Mouse (Mus musculus) limb, embryonic 10.5 days (tissue): ENCODE results near the gene Nrxn3. TPM values are rescaled to one million over a fixed set of nuclear protein-coding genes. Genes with fewer than 3 reads are reported as not detected.
A peak's percentile ranks its signal among the peaks of the same experiment; 100 is the strongest.

Source experiments
- DNase-seq: peaks from one replicate; pipeline ENCODE4 v3.0.0-alpha.2; 2017; ENCODE audit warnings: low spot score
- H3K27ac ChIP-seq: fragments of 300-500 bp; sonication (generic); 2 replicates; pipeline ENCODE4 v1.5.1; 2016; ENCODE audit warnings: mild to moderate bottlenecking
- H3K27me3 ChIP-seq: fragments of 300-500 bp; sonication (generic); 2 replicates; pipeline ENCODE4 v1.6.1; 2016; ENCODE audit warnings: low read depth, mild to moderate bottlenecking; ENCODE audit not compliant: poor library complexity, severe bottlenecking
- H3K36me3 ChIP-seq: fragments of 300-500 bp; sonication (generic); 2 replicates; pipeline ENCODE4 v1.6.1; 2016; ENCODE audit warnings: mild to moderate bottlenecking, moderate library complexity
- H3K4me1 ChIP-seq: fragments of 300-500 bp; sonication (generic); 2 replicates; pipeline ENCODE4 v1.6.1; 2016
- H3K4me3 ChIP-seq: fragments of 300-500 bp; sonication (generic); 2 replicates; pipeline ENCODE4 v1.5.1; 2016; ENCODE audit warnings: mild to moderate bottlenecking, moderate library complexity
- H3K9me3 ChIP-seq: fragments of 300-500 bp; sonication (generic); replicated peaks from 2 replicates; pipeline ENCODE4 v1.6.1; 2016; ENCODE audit warnings: mild to moderate bottlenecking
- WGBS: fragments of 180-500 bp; shearing (Covaris S2); methylation state at CpG from one replicate; pipeline ENCODE4 v1.1.7; 2016; 5-methylcytosine and 5-hydroxymethylcytosine counted together
- polyA plus RNA-seq: library from polyadenylated mRNA; unstranded; fragments of >200 nt; fragmentation: Nextera tagmentation; extraction: Ambion mirVana; gene quantifications from 2 replicates; pipeline ENCODE4 v1.2.1, GENCODE M21; 2016

The Nrxn3 gene
- polyA plus RNA-seq, 1 experiment from 2014 or later, result 0.48 TPM

DNA sequence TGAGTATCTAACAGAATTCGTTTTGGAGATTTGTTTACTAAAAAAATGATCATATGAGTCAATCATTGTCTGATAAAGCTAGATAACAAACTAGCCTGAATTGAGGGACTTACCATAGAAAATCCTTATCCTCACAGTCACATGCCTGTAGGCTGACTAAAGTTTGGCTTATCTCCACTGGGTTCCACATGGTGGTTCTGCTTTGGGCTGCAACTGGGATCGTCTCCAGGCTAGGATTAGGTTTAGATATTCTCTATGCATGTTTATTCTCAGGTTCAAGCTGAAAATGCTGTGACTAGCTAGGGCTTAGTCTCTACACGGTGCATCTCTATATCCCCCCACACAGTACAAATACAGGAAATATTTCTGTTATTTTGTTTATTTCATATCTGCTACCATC, 1421.6 kb downstream of the Nrxn3 start:
- no peak overlapping the region for H3K27ac ChIP-seq
- no peaks in the 10 kb centered on the region for H3K27me3 ChIP-seq
- WGBS, result 91% methylated on average over 3 of the region's 3 CpGs
- H3K9me3 ChIP-seq, result no peaks in the 10 kb centered on the region
- DNase-seq, result no peak
- peaks cover 11% of the 10 kb centered on the region; the same call in 1 of the 2 replicates for H3K4me1 ChIP-seq
- no peaks in the 10 kb centered on the region for H3K36me3 ChIP-seq
- no peak overlapping the region for H3K4me3 ChIP-seq

- no peaks in the 10 kb centered on the region for H3K27me3 ChIP-seq
- WGBS, result 93% methylated on average over 4 of the region's 4 CpGs
- peaks cover 4% of the 10 kb centered on the region; the same call in 1 of the 2 replicates for H3K4me1 ChIP-seq
- no peak overlapping the region for H3K4me3 ChIP-seq
- no peak overlapping the region for H3K27ac ChIP-seq
- DNase-seq, result no peak
- no peaks in the 10 kb centered on the region for H3K9me3 ChIP-seq
- H3K36me3 ChIP-seq, result no peaks in the 10 kb centered on the region
Measured at GRCm38 (mm10) chr12:90158131-90158772, 1435.6 kb downstream of the Nrxn3 start.

DNA sequence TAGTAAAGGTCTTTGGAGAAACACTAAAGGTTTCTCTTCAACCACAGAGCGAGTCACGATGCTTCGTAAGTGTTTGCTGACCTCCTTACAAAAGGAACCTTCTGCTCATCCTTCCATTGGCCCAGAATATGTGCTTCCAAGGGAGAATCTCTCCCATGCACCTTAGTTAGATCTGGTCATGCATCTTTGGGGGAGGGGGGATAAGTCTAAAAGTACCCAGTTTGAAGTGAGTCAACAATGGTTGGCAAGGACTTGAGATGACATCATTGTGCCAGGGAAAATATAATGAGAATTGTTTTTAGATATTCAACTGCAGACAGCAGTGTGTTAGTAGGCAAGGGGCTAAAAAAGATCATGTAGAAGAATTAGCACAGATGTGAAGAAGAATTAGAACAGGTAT, 1437.2 kb downstream of the Nrxn3 start:
- H3K4me1 ChIP-seq, result no peaks in the 10 kb centered on the region
- no peaks in the 10 kb centered on the region for H3K27me3 ChIP-seq
- H3K36me3 ChIP-seq, result no peaks in the 10 kb centered on the region
- no peak overlapping the region for H3K27ac ChIP-seq
- no peak for DNase-seq
- 92% methylated on average over 3 of the region's 3 CpGs for WGBS
- no peaks in the 10 kb centered on the region for H3K9me3 ChIP-seq
- H3K4me3 ChIP-seq, result no peak overlapping the region

DNA sequence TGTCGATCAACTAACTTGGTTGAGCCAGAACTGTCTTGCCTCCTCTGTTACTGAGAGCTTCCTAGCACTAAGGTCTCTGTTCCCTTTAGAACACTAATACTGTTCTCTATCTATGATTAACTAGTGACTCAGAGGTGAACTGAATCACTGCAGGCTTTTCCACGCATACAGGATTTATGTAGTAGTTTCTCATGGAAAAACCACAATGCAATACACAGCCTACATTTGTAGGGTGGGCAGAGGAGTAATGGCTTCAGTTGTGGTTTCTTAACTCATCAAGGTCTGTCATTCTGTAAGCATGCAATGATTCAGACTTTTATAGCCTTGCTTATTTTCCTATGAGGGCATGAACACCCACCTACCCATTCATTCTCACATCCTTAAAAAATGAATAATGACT, 1443.4 kb downstream of the Nrxn3 start:
- Histone ChIP-seq H3K36me3 (no peaks in the 10 kb centered on the region), H3K9me3 (no peaks in the 10 kb centered on the region), H3K27me3 (no peaks in the 10 kb centered on the region), H3K27ac (no peak overlapping the region), H3K4me1 (no peaks in the 10 kb centered on the region), H3K4me3 (no peak overlapping the region)
- DNase-seq, result no peak
- 89% methylated on average over 2 of the region's 2 CpGs for WGBS

GRCm38 (mm10) chr12:90181566-90181965, 1458.9 kb downstream of the Nrxn3 start:
- no peak overlapping the region for H3K4me3 ChIP-seq
- DNase-seq, result no peak
- WGBS, result 89% methylated on average over 3 of the region's 3 CpGs

DNA sequence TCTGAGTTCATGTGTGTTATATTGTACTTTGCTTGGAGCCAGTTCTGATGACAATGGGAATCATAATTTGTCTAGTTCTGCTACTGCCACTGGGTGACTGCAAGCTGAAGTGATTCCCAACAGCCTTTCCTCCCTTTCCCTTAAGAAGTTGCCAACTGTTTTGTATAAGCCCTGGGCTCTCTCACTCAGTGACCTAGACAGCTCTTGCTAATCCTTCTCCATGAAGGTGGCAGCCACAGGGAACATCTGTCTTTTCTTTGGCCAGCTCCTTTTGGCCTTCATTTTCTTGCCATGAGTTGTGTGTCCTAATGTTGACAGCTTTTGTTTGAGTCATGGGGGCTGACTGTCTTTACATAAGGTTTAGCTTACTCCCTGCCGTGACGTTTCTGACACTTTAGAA, 1460.3 kb downstream of the Nrxn3 start:
- H3K4me3 ChIP-seq, result no peak overlapping the region
- H3K36me3 ChIP-seq, result no peaks in the 10 kb centered on the region
- no peaks in the 10 kb centered on the region for H3K9me3 ChIP-seq
- H3K27me3 ChIP-seq, result no peaks in the 10 kb centered on the region
- H3K27ac ChIP-seq, result no peak overlapping the region
- DNase-seq, result no peak
- 72% methylated on average over 2 of the region's 2 CpGs for WGBS
- H3K4me1 ChIP-seq, result no peaks in the 10 kb centered on the region

More at GRCm38 (mm10) chr12:90181566-90181965, 1458.9 kb downstream of the Nrxn3 start:
- no peak overlapping the region for H3K27ac ChIP-seq
- H3K9me3 ChIP-seq, result no peaks in the 10 kb centered on the region
- H3K27me3 ChIP-seq, result no peaks in the 10 kb centered on the region
- H3K4me1 ChIP-seq, result no peaks in the 10 kb centered on the region
- no peaks in the 10 kb centered on the region for H3K36me3 ChIP-seq

GRCm38 (mm10) chr12:90196161-90196560, 1473.5 kb downstream of the Nrxn3 start:
- H3K4me3 ChIP-seq, result no peak overlapping the region
- H3K4me1 ChIP-seq, result peaks cover 31% of the 10 kb centered on the region
- no peaks in the 10 kb centered on the region for H3K9me3 ChIP-seq
- no peaks in the 10 kb centered on the region for H3K36me3 ChIP-seq
- H3K27ac ChIP-seq, result no peak overlapping the region
- H3K27me3 ChIP-seq, result 0 out of 2 replicates have a peak, but pooled peaks cover 4% of the 10 kb centered on the region
- DNase-seq, result no peak

DNA sequence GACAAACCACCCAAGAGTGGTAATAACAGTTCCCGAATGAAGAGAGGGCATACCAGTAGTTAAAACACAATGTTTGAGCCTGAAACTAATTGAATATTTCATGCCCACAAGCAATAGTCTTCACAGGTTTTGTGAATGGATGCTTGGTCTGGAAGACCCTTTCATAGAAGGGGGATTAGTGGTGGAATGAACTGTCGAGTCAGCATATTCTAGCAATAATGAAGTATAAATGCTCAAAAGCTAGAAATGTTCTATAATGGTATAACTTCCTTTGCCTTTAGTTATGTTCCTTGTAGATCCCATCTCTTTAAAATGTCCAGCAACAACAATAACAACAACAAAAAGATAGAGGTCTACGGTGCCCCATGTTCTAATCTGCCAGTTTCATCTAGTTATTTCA, 1475.3 kb downstream of the Nrxn3 start:
- Histone ChIP-seq H3K27me3 (peaks cover 4% of the 10 kb centered on the region; the same call in 1 of the 2 replicates), H3K27ac (no peak overlapping the region), H3K4me1 (peaks cover 31% of the 10 kb centered on the region), H3K36me3 (no peaks in the 10 kb centered on the region), H3K4me3 (no peak overlapping the region), H3K9me3 (no peaks in the 10 kb centered on the region)
- WGBS, result 89% methylated on average over 3 of the region's 3 CpGs
- no peak for DNase-seq

DNA sequence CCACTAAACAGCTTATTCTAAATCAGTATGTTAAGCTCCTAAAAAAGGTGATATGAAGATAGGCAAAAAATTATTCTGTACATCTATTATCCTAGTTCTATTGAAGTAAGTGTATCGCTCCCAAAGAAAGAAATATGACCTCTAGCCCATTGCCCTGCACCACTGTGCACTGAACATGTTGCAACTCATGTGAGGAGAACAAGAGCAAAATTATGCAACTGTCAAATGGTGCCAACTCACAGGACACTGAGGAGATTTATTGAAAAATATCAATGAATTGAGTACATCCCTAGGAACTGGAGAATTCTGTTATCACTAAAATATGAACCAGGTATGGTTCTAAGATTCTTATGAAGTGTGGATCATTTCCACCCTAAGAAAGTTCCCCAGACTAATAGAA, 1479.8 kb downstream of the Nrxn3 start:
- H3K4me3 ChIP-seq, result no peak overlapping the region
- no peaks in the 10 kb centered on the region for H3K36me3 ChIP-seq
- H3K27me3 ChIP-seq, result peaks cover 13% of the 10 kb centered on the region; the same call in 1 of the 2 replicates
- H3K9me3 ChIP-seq, result no peaks in the 10 kb centered on the region
- 95% methylated on average over 1 of the region's 1 CpGs for WGBS
- DNase-seq, result no peak
- peaks cover 25% of the 10 kb centered on the region for H3K4me1 ChIP-seq
- H3K27ac ChIP-seq, result no peak overlapping the region

- WGBS, result 76% methylated on average over 2 of the region's 2 CpGs
- DNase-seq, result no peak
- Histone ChIP-seq H3K36me3 (no peaks in the 10 kb centered on the region), H3K4me1 (peaks cover 9% of the 10 kb centered on the region), H3K4me3 (no peak overlapping the region), H3K9me3 (no peaks in the 10 kb centered on the region), H3K27ac (no peak overlapping the region), H3K27me3 (peaks cover 51% of the 10 kb centered on the region)
Measured at GRCm38 (mm10) chr12:90211410-90211809, 1488.7 kb downstream of the Nrxn3 start.

- peaks cover 24% of the 10 kb centered on the region; the same call in 1 of the 2 replicates for H3K27me3 ChIP-seq
- 93% methylated on average over 6 of the region's 6 CpGs for WGBS
Measured at GRCm38 (mm10) chr12:90217060-90217459, 1494.4 kb downstream of the Nrxn3 start.

DNA sequence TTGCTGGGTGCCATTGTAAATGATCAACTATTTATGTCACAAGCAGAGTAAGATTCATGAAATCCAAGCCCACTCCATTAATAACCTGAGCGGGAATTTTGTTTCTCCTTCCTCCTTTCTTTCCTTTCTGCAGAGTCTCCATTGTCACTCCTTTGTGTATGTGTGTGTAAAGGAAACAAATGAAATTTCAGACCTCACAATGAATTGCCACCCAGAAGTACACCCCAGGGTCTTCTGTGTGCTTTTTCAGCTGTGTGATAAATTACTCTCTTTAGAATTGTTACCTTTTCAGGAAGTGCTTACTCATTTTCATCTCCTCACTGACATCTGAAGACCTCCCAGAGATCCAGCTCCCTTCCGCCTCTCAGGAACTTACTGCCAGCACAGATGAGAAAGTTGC, 1506.4 kb downstream of the Nrxn3 start:
- 67% methylated on average over 2 of the region's 2 CpGs for WGBS
- Histone ChIP-seq H3K27me3 (peaks cover 70% of the 10 kb centered on the region), H3K27ac (no peak overlapping the region), H3K4me3 (no peak overlapping the region), H3K4me1 (no peaks in the 10 kb centered on the region), H3K36me3 (no peaks in the 10 kb centered on the region), H3K9me3 (no peaks in the 10 kb centered on the region)
- DNase-seq, result no peak

More at GRCm38 (mm10) chr12:90217060-90217459, 1494.4 kb downstream of the Nrxn3 start:
- no peaks in the 10 kb centered on the region for H3K9me3 ChIP-seq
- no peak overlapping the region for H3K4me3 ChIP-seq
- no peak for DNase-seq
- H3K27ac ChIP-seq, result no peak overlapping the region
- H3K36me3 ChIP-seq, result no peaks in the 10 kb centered on the region
- H3K4me1 ChIP-seq, result no peaks in the 10 kb centered on the region

- Histone ChIP-seq H3K36me3 (no peaks in the 10 kb centered on the region), H3K9me3 (no peaks in the 10 kb centered on the region), H3K27ac (no peak overlapping the region), H3K27me3 (peaks cover 42% of the 10 kb centered on the region), H3K4me1 (peaks cover 24% of the 10 kb centered on the region), H3K4me3 (no peak overlapping the region)
- WGBS, result 12% methylated on average over 5 of the region's 5 CpGs
- peak; percentile 51 for DNase-seq
Measured at GRCm38 (mm10) chr12:90236093-90236492, 1513.4 kb downstream of the Nrxn3 start.

DNA sequence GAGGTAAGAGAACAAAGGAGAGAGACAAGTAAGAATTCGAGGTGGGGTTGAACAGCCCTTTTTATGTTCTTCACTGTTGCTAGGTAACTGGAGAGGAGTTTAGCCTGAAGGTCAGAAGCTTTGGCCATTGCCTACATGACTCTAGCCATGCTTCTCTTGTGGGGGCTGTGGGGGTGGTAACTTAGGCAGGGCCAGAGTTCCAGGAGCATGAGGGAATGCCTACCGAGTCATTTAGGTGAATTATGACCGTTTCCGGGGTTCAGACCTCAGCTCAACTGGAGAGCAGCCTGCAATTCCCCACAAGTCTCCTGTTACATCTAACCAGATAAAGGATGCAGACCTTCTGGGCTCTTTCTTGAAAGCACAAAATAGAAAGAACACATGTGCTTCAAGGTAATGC, 1537.6 kb downstream of the Nrxn3 start:
- no peaks in the 10 kb centered on the region for H3K27me3 ChIP-seq
- H3K36me3 ChIP-seq, result no peaks in the 10 kb centered on the region
- no peak overlapping the region for H3K4me3 ChIP-seq
- H3K27ac ChIP-seq, result no peak overlapping the region
- DNase-seq, result no peak
- 28% methylated on average over 4 of the region's 4 CpGs for WGBS
- no peaks in the 10 kb centered on the region for H3K9me3 ChIP-seq
- H3K4me1 ChIP-seq, result peaks cover 4% of the 10 kb centered on the region; the same call in 1 of the 2 replicates
